Mouse (Mus musculus): ENCODE measurements around the gene Cend1.

DNA sequence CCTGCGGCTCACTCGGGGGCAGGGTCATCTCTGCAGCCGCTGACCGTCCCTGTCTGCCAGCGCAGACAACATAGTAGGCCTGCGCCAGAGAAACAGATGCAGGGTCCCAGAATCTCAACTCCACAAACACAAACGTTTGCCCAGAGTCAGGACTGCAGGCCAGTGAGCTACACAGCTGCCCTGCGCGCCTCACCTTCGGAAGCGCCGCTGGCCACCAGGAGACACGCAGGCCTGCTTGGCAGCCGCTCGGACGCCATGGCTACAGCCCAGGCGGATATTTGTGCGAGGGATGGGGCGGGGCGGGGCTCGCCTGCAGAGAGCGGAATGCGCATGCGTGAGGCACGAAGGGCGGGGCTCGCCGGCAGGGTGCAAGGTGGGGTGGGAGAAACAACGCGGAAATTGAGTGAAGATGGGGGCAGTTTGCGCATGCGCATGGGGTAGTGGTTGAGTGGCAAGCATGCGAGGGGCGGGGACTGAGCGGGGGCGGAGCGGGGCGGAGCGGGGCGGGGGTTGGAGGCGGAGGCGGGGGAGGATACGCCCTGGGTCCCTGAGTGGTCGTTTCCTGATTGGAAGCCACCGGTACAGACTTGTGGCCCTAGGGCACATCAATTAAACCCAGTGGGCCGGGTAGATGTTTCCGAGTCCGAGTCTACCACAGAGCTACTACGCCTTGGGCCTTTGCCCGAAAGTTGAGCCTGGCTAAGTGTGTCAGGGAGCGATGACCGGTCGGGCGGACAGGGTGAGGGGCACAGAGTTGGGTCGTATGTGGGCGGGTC is 15.3 kb downstream of the Cend1 start, which contains the start of gene Gatd1:
- peak; percentile 28; the same call in 1 of the 2 replicates for TF ChIP-seq CTCF (IDR thresholded peaks at IDR 0.05; ENCODE audit: low read depth)
- no peak for TF ChIP-seq EP300 (IDR thresholded peaks at IDR 0.05; ENCODE audit: low read depth)
